Mouse (Mus musculus) liver, adult (tissue): Measurements from ENCODE around the gene Trp63.
A peak's percentile ranks its signal among the peaks of the same experiment; 100 is the strongest.

Source experiments
- GATA4 ChIP-seq: IDR thresholded peaks from 2 replicates; pipeline ENCODE4 v1.6.1; 2014; ENCODE audit warnings: mild to moderate bottlenecking, low read length; ENCODE audit not compliant: insufficient replicate concordance

The Trp63 gene

GRCm38 (mm10) chr16:25832576-25832975, 149.0 kb downstream of the Trp63 start:
- no peak for TF ChIP-seq GATA4

GRCm38 (mm10) chr16:25835301-25835700, 151.7 kb downstream of the Trp63 start:
- no peak for TF ChIP-seq GATA4

GRCm38 (mm10) chr16:25835723-25836122, 152.2 kb downstream of the Trp63 start:
- no peak for TF ChIP-seq GATA4

GRCm38 (mm10) chr16:25842996-25843395, 159.4 kb downstream of the Trp63 start:
- no peak for TF ChIP-seq GATA4

- TF ChIP-seq GATA4 = no peak
Observed at GRCm38 (mm10) chr16:25843625-25844024, 160.1 kb downstream of the Trp63 start.

- no peak for TF ChIP-seq GATA4
Observed at GRCm38 (mm10) chr16:25846611-25847010, 163.0 kb downstream of the Trp63 start.

GRCm38 (mm10) chr16:25848474-25848873, 164.9 kb downstream of the Trp63 start:
- no peak for TF ChIP-seq GATA4

- TF ChIP-seq GATA4 = no peak
Observed at GRCm38 (mm10) chr16:25849593-25850464, 166.3 kb downstream of the Trp63 start.

- TF ChIP-seq GATA4 = no peak
Observed at GRCm38 (mm10) chr16:25860731-25861505, 177.4 kb downstream of the Trp63 start.

- TF ChIP-seq GATA4 = no peak
Observed at GRCm38 (mm10) chr16:25865096-25865869, 181.7 kb downstream of the Trp63 start.

GRCm38 (mm10) chr16:25871503-25871902, 187.9 kb downstream of the Trp63 start:
- TF ChIP-seq GATA4 = no peak

- TF ChIP-seq GATA4 = peak; percentile 29; the same call in 1 of the 2 replicates
Observed at GRCm38 (mm10) chr16:25875681-25876080, 192.1 kb downstream of the Trp63 start.

- TF ChIP-seq GATA4 = no peak
Observed at GRCm38 (mm10) chr16:25877416-25877965, 193.9 kb downstream of the Trp63 start.

- no peak for TF ChIP-seq GATA4
Observed at GRCm38 (mm10) chr16:25878116-25878515, 194.6 kb downstream of the Trp63 start.

- TF ChIP-seq GATA4 = peak; percentile 65; the same call in 1 of the 2 replicates
Observed at GRCm38 (mm10) chr16:25899071-25899470, 215.5 kb downstream of the Trp63 start.
